Mouse (Mus musculus): ENCODE results near the gene Pim3.

- no peak for TF ChIP-seq SIN3A (IDR thresholded peaks at IDR 0.05; ENCODE audit: low read length)
- TF ChIP-seq CTCF (IDR thresholded peaks at IDR 0.05 in 2 of 3, conservative IDR thresholded peaks at IDR 0.05 in 1 of 3; ENCODE audit: control insufficient read depth in 1 of 3, insufficient read depth in 1 of 3, low read depth in 2 of 3, low read length in 3 of 3, poor library complexity in 1 of 3, severe bottlenecking in 1 of 3): no peak
- TF ChIP-seq ELF1 (IDR thresholded peaks at IDR 0.05; ENCODE audit: low read depth, low read length): no peak
- TF ChIP-seq POLR2A (IDR thresholded peaks at IDR 0.05; ENCODE audit: control insufficient read depth in 1 of 2, insufficient read depth in 1 of 2, low read depth in 1 of 2, low read length in 2 of 2, poor library complexity in 1 of 2): 0 out of 4 replicates have a peak, but pooled peaks of 1 of the 2 experiments have one; percentile 17
- no peak for TF ChIP-seq EP300 (IDR thresholded peaks at IDR 0.05; ENCODE audit: low read depth in 1 of 2, low read length in 2 of 2)
- TF ChIP-seq USF1 (IDR thresholded peaks at IDR 0.05; ENCODE audit: low read depth, low read length): no peak
Measured at GRCm38 (mm10) chr15:88866934-88867356, 5.0 kb downstream of the Pim3 start.

Measured in MEL (cell line).